Mouse (Mus musculus) gastrocnemius, postnatal 4 days (tissue): Measurements from ENCODE around the gene Gm37240. TPM values are rescaled to one million over a fixed set of nuclear protein-coding genes. Genes with fewer than 3 reads are reported as not detected.

Source experiments
- DNase-seq, 2 experiments: peaks; one replicate each; pipeline ENCODE4 v3.0.0; 2021 to 2022; ENCODE audit warnings: low spot score in 2 of 2, mixed read lengths in 2 of 2
- total RNA-seq, 2 experiments: library from RNA; stranded (reverse); gene quantifications; 2 replicates each; pipeline ENCODE4 v1.2.3; 2021

The Gm37240 gene
- total RNA-seq, 2 experiments from 2014 or later: 26.2 to 28.4 TPM

DNA sequence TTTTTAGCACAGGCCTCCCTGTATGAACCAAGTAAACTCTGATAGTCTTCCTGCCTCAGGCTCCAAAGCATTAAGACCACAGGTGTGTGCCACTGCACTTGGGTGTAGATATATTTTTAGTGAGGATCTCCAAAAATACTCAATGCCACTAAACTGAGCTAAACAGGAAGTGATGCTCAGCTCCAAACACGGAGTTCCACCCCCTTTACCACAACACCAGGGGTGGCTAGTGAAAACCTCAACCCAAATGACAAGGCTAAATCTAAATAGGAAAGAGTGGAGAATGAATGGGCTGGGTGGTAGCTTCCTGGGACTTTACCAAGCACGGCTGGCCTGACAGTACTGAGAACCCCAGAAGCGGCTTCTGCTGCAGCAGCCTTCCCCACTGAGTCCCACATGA is 194.3 kb downstream of the Gm37240 start:
- no peak for DNase-seq

GRCm38 (mm10) chr3:85691134-85691533 is 196.2 kb downstream of the Gm37240 start:
- DNase-seq: no peak

GRCm38 (mm10) chr3:85688341-85688740 is 199.0 kb downstream of the Gm37240 start:
- DNase-seq: no peak

GRCm38 (mm10) chr3:85685271-85685670 is 202.0 kb downstream of the Gm37240 start:
- no peak for DNase-seq

DNA sequence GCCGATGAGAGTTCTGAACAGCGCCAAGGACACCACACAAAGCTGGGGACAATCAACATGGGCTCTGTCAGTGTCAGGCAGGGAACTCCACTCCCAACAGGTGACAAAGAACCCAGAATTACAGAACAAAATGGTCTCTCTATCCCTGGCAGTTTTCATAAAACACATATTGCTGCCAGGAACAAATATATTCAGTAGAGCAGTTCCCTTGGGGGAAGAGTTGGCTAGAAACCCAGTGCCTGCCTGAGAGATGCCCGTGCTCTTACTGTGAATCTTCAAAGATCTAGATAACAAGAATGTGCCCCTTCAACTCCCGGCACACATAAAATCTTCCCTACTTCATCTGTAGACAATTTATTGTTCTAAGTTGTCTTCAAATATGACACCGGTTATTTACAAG is 203.7 kb downstream of the Gm37240 start:
- no peak for DNase-seq

- DNase-seq: no peak
These were observed 206.2 kb downstream of the Gm37240 start for GRCm38 (mm10) chr3:85681136-85681535.

GRCm38 (mm10) chr3:85679960-85680359 is 207.4 kb downstream of the Gm37240 start:
- DNase-seq: no peak

GRCm38 (mm10) chr3:85679312-85679933 is 207.9 kb downstream of the Gm37240 start:
- no peak for DNase-seq

DNA sequence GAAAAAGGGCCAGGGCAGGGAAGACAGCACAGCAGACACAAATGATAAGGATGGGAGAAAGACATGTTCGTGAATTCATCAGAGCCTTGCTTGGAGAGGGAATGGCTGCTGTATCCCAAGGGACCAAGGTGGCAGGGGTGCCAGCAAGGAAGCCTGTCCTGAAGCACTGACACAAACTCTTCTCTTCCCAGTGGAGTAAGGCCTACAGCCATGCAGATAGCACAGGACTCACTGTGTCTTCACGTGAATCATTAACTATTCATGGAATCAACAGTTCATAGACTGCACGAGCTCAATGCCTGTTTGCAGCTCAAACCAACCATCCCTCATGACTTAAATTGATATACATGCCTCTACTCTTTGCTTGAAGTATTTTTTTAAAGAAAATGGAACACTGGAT is 209.4 kb downstream of the Gm37240 start:
- no peak for DNase-seq

- no peak for DNase-seq
These were observed 210.2 kb downstream of the Gm37240 start for GRCm38 (mm10) chr3:85677133-85677532.

DNA sequence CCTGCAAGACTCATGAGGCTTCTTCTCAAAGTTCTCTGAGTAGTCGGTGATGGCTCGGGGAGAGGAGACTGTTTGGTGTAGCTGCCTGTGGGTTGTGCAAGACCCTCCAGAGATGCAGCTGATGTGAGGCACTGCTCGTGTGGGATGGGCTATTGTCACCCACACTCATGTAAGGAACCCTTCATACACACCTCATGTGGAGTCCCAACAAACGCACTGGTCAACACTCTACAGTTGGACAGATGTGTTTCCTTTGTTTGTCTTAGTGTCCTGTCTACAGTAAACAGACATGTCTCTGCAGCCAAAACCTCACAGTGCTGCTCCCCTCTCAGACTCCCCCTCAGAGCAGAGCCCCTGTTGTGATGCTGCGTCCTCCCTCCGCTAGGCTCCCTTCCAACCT is 217.5 kb downstream of the Gm37240 start:
- no peak for DNase-seq

DNA sequence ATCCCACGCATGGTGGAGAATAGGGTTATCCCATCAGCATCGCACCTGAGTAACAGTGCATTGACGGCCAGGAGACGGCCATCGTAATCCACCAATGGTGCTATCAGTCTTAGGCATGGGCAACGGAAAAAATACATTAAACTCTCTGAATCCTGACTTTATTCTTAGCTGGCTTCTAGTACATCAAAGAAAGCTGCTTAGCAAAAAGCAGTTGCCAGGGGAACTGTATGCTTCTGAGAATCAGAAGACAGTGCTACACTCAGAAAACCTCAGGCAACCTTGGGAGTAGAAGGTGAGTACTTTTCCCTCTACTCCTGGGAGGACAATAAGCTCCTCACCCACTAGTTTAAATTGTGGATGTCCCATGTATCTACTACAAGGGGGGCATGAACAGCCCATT is 219.6 kb downstream of the Gm37240 start:
- no peak for DNase-seq

DNA sequence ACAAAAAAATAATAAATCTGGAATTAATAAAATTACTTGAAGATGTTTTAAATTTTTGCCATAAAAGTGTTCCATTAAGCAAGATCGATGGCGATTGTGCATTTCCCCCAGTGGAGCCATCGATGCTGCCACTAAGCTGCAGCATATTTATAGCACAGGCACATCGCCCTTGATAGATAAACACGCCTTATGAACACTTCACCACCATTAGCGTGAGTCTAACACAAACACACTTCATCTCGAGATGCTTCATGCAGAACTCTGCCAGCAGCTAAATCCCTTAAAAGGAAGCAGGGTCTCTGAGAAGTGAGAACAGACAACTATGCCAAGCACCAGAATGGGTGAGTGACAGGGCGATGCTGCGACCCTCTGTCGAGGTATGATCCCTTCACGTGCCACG is 220.6 kb downstream of the Gm37240 start:
- no peak for DNase-seq

- no peak for DNase-seq
These were observed 221.2 kb downstream of the Gm37240 start for GRCm38 (mm10) chr3:85666166-85666565.

DNA sequence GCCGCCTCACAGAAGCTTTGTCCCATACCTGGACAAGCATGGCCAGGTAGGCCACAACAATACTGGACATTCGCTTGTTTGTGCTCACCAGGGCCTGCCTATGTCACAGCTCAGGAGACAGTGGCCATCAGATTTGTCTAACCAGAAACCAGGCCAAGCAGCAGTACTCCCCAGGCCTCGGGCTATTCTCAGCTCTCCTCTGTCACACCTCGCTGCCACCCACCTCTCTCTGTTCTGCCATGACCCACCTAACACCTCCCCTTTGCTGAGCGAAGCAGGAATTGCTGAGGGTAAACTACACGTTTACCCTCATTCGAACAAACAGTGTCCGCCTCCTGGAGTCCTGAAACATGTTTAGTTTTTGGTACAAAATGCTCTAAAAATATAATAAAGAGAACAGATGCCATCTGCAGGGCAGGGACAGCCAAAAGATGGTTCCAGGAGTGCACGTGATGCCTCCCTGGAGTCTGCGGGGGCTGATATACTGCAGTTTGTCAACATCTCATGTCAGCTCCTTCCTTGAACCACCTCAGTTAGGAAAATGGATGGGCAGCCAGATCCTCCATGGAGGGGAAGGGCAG is 222.6 kb downstream of the Gm37240 start:
- DNase-seq: no peak

GRCm38 (mm10) chr3:85663826-85664225 is 223.5 kb downstream of the Gm37240 start:
- DNase-seq: no peak

DNA sequence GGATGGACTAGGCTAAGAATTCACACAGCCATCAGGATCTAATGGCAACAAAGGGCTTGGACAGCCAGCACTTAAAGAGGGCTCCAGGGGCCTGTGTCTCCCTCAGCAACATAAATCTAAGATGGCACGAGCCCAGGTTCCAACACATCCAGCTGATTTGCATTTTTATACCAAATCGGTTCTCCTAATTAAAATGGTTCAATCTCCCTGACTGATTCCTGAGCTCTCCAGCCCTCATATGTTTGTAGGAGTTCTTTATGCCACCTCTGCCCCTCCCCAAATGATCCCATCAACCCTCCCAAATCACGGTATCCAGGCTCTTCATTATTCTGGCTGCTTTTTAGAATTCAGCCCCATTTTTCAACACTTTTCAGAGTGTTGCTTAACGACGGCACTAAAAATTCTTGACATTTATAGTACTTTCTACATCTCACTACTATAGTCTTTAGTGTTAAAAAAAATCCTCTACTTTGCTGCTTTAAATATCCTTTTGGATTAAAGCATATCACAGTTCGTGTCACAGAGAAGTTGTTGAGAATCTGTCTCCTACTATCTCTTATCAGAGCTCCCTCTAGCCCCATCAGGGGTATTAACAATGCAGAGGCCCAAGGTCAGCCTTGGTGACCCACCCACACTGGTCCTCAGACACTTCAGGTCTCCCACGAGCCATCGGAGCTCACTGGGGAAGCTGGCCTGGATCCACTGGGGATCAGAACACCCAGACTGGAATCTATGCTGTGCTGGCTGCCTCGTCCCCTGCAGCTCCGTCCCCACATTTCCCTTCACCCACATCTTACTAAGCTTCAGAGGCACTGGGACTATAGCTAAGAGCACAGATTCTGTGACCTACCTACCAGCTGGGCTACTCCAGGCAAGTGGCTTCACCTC is 225.1 kb downstream of the Gm37240 start:
- DNase-seq: no peak

DNA sequence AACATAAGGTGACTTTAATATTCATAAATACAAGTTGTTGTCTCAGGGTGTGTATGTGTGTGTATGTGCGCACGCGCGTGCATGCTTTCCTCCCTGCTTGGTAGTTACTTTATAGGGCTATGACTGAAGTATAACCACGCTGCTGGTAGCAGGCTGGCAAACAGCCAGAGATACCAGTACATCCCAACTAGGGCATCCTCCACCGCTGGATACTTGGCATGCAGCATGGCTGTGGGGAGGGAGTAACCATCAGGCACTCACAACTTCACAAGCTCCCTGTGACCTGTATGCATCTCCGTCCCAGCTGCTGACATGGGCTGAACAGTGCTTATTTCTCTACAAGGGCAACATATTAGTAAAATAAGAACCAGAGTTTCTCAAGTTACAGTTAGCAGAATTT is 227.6 kb downstream of the Gm37240 start:
- DNase-seq: no peak

- DNase-seq: no peak
These were observed 231.8 kb downstream of the Gm37240 start for GRCm38 (mm10) chr3:85655538-85655937.

DNA sequence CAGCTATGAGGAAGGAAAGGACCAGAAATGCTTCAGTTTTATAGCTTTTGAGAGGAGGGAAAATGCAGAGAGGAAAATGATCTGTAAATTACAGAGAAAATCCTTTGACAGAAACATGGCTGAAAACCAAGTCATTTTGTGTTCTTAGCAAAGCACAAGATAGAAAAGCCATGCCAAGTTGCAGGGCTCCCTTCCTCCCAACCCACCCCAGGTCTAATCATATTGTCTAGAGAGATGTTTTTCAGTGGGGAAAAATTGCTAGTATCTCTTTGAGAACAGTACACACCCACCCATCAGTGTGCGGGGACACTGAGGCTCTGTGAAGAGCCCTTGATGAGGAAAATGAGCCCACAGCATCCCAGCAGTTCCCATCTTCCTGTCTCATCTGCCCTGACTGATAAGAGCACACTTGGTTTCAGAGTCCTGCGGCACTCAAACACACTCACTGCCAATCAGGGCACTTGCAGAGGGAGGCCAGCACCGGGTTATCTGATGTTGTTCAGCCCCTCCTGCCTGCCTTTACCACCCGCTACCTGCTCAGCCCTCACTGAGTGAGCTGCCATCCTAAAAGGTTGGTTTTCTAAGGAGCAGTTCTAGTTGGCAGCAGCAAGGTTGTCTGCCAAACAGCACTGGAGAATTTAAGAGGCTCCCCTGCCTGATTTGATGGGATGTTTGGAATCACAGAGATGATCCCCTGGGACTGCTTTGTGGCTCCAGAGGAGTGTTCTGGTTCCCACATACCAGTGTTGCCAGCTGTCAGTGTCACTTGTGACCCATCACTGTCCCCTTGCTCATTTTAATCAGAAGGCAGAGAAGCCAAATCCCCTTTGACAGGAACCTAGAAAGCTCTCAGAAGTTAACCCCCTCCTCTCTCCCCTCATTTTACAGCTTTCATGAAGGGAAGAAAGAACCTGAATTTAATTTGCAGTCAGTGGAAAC is 234.3 kb downstream of the Gm37240 start:
- DNase-seq: no peak

- DNase-seq: no peak
These were observed 238.1 kb downstream of the Gm37240 start for GRCm38 (mm10) chr3:85649176-85649575.
